Mouse (Mus musculus) myocyte (in vitro differentiated cells): ENCODE results near the gene Six1.

Source experiments
- CEBPB ChIP-seq: IDR thresholded peaks from 2 replicates; pipeline ENCODE4 v1.6.1; 2011; ENCODE audit warnings: mild to moderate bottlenecking, moderate library complexity; ENCODE audit not compliant: poor library complexity, insufficient read depth, severe bottlenecking
- E2F4 ChIP-seq: IDR thresholded peaks from one replicate; pipeline ENCODE4 v1.6.1; 2011; ENCODE audit warnings: mild to moderate bottlenecking, control low read depth, moderate library complexity; ENCODE audit not compliant: insufficient read depth
- MAX ChIP-seq: IDR thresholded peaks from one replicate; pipeline ENCODE4 v1.6.1; 2011; ENCODE audit warnings: low read depth, mild to moderate bottlenecking, control low read depth
- MYOD1 ChIP-seq, 3 experiments: IDR thresholded peaks; one replicate each; pipeline ENCODE4 v1.6.1; 2011; ENCODE audit warnings: control low read depth in 2 of 3, low read depth in 2 of 3, mild to moderate bottlenecking in 2 of 3, moderate library complexity in 1 of 3; ENCODE audit not compliant: insufficient read length in 2 of 3, control insufficient read depth in 1 of 3
- MYOG ChIP-seq, 3 experiments: IDR thresholded peaks; one replicate each; pipeline ENCODE4 v1.6.1; 2011; ENCODE audit warnings: control low read depth in 2 of 3, low read depth in 2 of 3, mild to moderate bottlenecking in 2 of 3; ENCODE audit not compliant: insufficient read length in 2 of 3, control insufficient read depth in 1 of 3, insufficient read depth in 1 of 3
- POLR2A ChIP-seq: IDR thresholded peaks from one replicate; pipeline ENCODE4 v1.6.1; 2011; ENCODE audit warnings: low read depth, mild to moderate bottlenecking, control low read depth, moderate library complexity; ENCODE audit not compliant: insufficient read length
- POLR2AphosphoS2 ChIP-seq: IDR thresholded peaks from one replicate; pipeline ENCODE4 v1.6.1; 2011; ENCODE audit warnings: low read depth, control low read depth; ENCODE audit not compliant: insufficient read length
- REST ChIP-seq: IDR thresholded peaks from one replicate; pipeline ENCODE4 v1.6.1; 2011; ENCODE audit warnings: mild to moderate bottlenecking, control low read depth, moderate library complexity; ENCODE audit not compliant: insufficient read depth, insufficient read length
- SRF ChIP-seq: IDR thresholded peaks from one replicate; pipeline ENCODE4 v1.6.1; 2011; ENCODE audit warnings: low read depth; ENCODE audit not compliant: control insufficient read depth, insufficient read length
- TCF12 ChIP-seq: IDR thresholded peaks from one replicate; pipeline ENCODE4 v1.6.1; 2011; ENCODE audit warnings: mild to moderate bottlenecking, control low read depth; ENCODE audit not compliant: poor library complexity, insufficient read depth, severe bottlenecking
- TCF3 ChIP-seq: IDR thresholded peaks from one replicate; pipeline ENCODE4 v1.6.1; 2011; ENCODE audit warnings: low read depth, control low read depth; ENCODE audit not compliant: insufficient read length
- USF1 ChIP-seq: IDR thresholded peaks from one replicate; pipeline ENCODE4 v1.6.1; 2011; ENCODE audit warnings: low read depth, mild to moderate bottlenecking, control low read depth, moderate library complexity

DNA sequence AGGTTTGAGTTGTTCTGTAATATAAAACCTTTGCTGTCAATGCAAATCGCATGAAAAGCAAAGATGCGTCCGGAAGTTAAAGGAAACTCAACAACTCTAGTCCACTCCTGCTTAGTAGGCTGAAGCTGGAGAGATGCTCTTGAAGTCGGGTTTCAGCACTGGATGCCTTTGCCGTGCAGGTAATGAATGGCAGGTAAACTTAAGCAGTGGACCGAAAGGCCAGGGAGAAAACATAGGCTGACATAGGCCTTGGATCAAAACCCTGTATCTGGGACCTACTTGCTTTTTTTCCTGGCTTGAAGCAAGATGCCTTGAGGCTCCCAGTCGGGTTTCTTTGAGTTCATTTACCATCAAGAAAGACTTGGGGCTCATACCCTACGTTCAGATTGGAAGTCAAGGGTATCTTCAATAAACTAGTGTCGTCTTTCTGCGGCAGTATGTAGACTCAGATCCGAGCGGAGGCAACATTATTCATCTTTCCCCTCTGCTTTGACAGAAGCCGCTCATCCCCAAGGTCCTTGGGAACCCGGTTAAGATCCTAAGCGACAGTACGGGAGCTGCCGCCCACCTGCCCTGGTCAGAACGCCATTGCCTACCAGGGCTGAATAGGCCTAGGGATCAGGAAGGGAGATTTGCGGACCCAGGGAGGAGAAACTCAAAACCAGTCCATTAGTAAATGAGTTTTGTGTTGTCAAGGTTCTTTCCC, 4.0 kb downstream of the Six1 start:
- no peak for TF ChIP-seq USF1
- no peak for TF ChIP-seq SRF
- no peak for TF ChIP-seq POLR2A
- TF ChIP-seq TCF3 = no peak
- TF ChIP-seq POLR2AphosphoS2 = no peak
- TF ChIP-seq MAX = no peak
- TF ChIP-seq TCF12 = no peak
- no peak for TF ChIP-seq MYOD1 (IDR thresholded peaks at IDR 0.05; ENCODE audit: control insufficient read depth in 1 of 3, insufficient read length in 2 of 3, low read depth in 2 of 3)
- no peak for TF ChIP-seq E2F4
- no peak for TF ChIP-seq REST
- TF ChIP-seq MYOG (IDR thresholded peaks at IDR 0.05; ENCODE audit: control insufficient read depth in 1 of 3, insufficient read depth in 1 of 3, insufficient read length in 2 of 3, low read depth in 2 of 3) = no peak
- no peak for TF ChIP-seq CEBPB
